Comparison of ENCODE assay signal across 8 mouse cellular contexts in the genomic region with DNA sequence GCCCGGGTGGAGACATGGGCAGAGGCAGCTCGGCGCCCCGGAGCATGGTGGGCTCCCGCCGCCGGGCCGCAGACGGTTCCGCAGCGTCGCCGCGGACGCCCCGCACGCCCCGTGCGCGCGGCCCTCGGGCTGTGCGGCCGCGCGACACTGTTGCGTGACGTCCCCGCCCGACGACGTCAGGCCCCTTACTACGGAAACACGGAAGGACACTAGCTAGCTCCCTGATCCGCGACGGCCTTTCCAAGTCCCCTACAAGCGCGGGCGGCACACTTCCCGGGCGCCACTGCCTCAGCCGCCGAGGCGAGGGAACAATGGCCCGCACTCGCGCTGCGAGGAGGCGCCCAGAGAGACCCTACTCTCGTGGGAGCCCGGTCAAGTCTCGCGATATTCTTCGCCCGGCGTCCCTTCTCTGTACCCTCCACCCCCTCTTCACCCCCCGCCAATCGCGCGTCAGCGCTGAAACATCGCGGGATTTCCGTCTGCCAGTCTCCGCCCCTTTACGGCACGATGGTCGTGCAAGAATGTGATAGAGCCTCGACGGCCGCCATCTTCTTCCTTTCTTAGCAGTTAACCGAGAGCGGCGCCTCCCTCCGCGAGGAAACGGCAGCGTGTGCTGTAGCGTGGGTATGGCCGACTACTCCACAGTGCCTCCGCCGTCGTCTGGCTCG. TPM values are rescaled to one million over a fixed set of nuclear protein-coding genes. Genes with fewer than 3 reads are reported as not detected.
DNase-seq lines count a peak whose midpoint lies in the region; ATAC-seq lines count a peak whose summit lies in the region.

A gene (minus strand): TSS at position 336 of the 668 bp plus-strand sequence.
A gene (plus strand): TSS at position 456 of the 668 bp plus-strand sequence.

- H3K9ac ChIP-seq in heart, embryonic 14.5 days (ENCODE audit: low read length), result peak within 1 kb of the TSS; percentile 100
- H3K9ac ChIP-seq in liver, embryonic 13.5 days, result peak within 1 kb of the TSS; percentile 99
- H3K9ac ChIP-seq in stomach, embryonic 16.5 days (ENCODE audit: low read length), result peak within 1 kb of the TSS; percentile 97

- peak; percentile 100 for DNase-seq in CD4-positive, CD25-positive, alpha-beta regulatory T cell, adult 2 months (ENCODE audit: low read depth, low spot score)
- peak; percentile 97 for DNase-seq in fibroblast of lung, adult 2 months (ENCODE audit: low read depth)
- DNase-seq in kidney, postnatal 14 days, result peak; percentile 100
- peak; percentile 100 for DNase-seq in liver, embryonic 13.5 days
- DNase-seq in neural tube, embryonic 10.5 days (ENCODE audit: extremely low spot score, low spot score), result peak; percentile 99

- ATAC-seq in heart, embryonic 14.5 days (ENCODE audit: insufficient number of reproducible peaks, insufficient read depth, low FRiP score, low read depth), result peak; percentile 96
- peak; percentile 92 for ATAC-seq in liver, embryonic 13.5 days (ENCODE audit: low read depth)
- peak; percentile 98 for ATAC-seq in stomach, embryonic 16.5 days (ENCODE audit: insufficient read depth, low FRiP score)

- WGBS in heart, embryonic 14.5 days, result under 1% methylated on average over 73 of the region's 85 CpGs
- WGBS in liver, embryonic 13.5 days (ENCODE audit: insufficient replicate concordance), result under 1% methylated on average over 85 of the region's 85 CpGs
- WGBS in stomach, embryonic 16.5 days, result under 1% methylated on average over 85 of the region's 85 CpGs

- peak within 1 kb of the TSS; percentile 94 for H3K4me2 ChIP-seq in heart, embryonic 14.5 days (ENCODE audit: low read length)
- H3K4me2 ChIP-seq in liver, embryonic 13.5 days, result peak within 1 kb of the TSS; percentile 91
- peak within 1 kb of the TSS; percentile 91 for H3K4me2 ChIP-seq in stomach, embryonic 16.5 days (ENCODE audit: low read depth, low read length)

- H3K27me3 ChIP-seq in heart, embryonic 14.5 days (ENCODE audit: control insufficient read depth, insufficient read depth, low read length), result no peaks in the 10 kb centered on the region
- no peaks in the 10 kb centered on the region for H3K27me3 ChIP-seq in liver, embryonic 13.5 days
- no peaks in the 10 kb centered on the region for H3K27me3 ChIP-seq in stomach, embryonic 16.5 days (ENCODE audit: control insufficient read depth, insufficient read depth, low read length)

- peaks cover 7% of the 10 kb centered on the region for H3K4me1 ChIP-seq in brown adipose tissue, adult 24 weeks (ENCODE audit: control insufficient read depth, insufficient read depth, insufficient read length, low read length)
- H3K4me1 ChIP-seq in heart, embryonic 14.5 days (ENCODE audit: control insufficient read depth in 2 of 2, insufficient read depth in 2 of 2, low read length in 2 of 2), result peaks cover 6 to 26% of the 10 kb centered on the region in 2 experiments
- H3K4me1 ChIP-seq in liver, embryonic 13.5 days (replicated peaks), result peaks cover 40% of the 10 kb centered on the region
- peaks cover 21% of the 10 kb centered on the region for H3K4me1 ChIP-seq in stomach, embryonic 16.5 days (ENCODE audit: control insufficient read depth, insufficient read depth, low read length)

- H3K27ac ChIP-seq in brown adipose tissue, adult 24 weeks (replicated peaks; ENCODE audit: low read depth, low read length), result peak within 1 kb of the TSS; percentile 92
- H3K27ac ChIP-seq in heart, embryonic 14.5 days (replicated peaks in 1 of 2; ENCODE audit: control insufficient read depth in 1 of 2, insufficient read depth in 1 of 2, low read depth in 2 of 2, low read length in 2 of 2), result peak within 1 kb of the TSS; percentile 98 to 99
- H3K27ac ChIP-seq in liver, embryonic 13.5 days, result peak within 1 kb of the TSS; percentile 98
- H3K27ac ChIP-seq in stomach, embryonic 16.5 days (ENCODE audit: low read length), result peak within 1 kb of the TSS; percentile 99

- H3K9me3 ChIP-seq in heart, embryonic 14.5 days (ENCODE audit: control insufficient read depth, low read length), result no peaks in the 10 kb centered on the region
- no peaks in the 10 kb centered on the region for H3K9me3 ChIP-seq in liver, embryonic 13.5 days (replicated peaks)
- no peaks in the 10 kb centered on the region for H3K9me3 ChIP-seq in stomach, embryonic 16.5 days (replicated peaks; ENCODE audit: control insufficient read depth, low read length)

- peaks cover 14% of the 10 kb centered on the region for H3K36me3 ChIP-seq in heart, embryonic 14.5 days (ENCODE audit: control insufficient read depth, insufficient read depth, low read length)
- peaks cover 20% of the 10 kb centered on the region; the same call in 1 of the 2 replicates for H3K36me3 ChIP-seq in liver, embryonic 13.5 days
- no peaks in the 10 kb centered on the region for H3K36me3 ChIP-seq in stomach, embryonic 16.5 days (ENCODE audit: control insufficient read depth, insufficient read depth, low read length)

- H3K4me3 ChIP-seq in brown adipose tissue, adult 24 weeks (ENCODE audit: insufficient read depth, low read depth, low read length), result peak within 1 kb of the TSS; percentile 84
- H3K4me3 ChIP-seq in heart, embryonic 14.5 days (ENCODE audit: control insufficient read depth in 1 of 2, insufficient read depth in 1 of 2, low read depth in 1 of 2, low read length in 2 of 2), result peak within 1 kb of the TSS; percentile 98 to 99
- H3K4me3 ChIP-seq in liver, embryonic 13.5 days (replicated peaks), result peak within 1 kb of the TSS; percentile 98
- H3K4me3 ChIP-seq in stomach, embryonic 16.5 days (replicated peaks; ENCODE audit: low read length), result peak within 1 kb of the TSS; percentile 80

RNA-seq across cellular contexts. Expression of the first gene that starts in this region (rescaled TPM):
- polyA plus RNA-seq in brown adipose tissue, adult 24 weeks (2012; ENCODE audit: insufficient read depth, insufficient read length, missing spikeins), result 40.7 and 64.7 TPM in 2 replicates
- 46.2 and 47.9 TPM in 2 replicates for polyA plus RNA-seq in heart, embryonic 14.5 days (2014; fragmentation: Nextera tagmentation; extraction: Ambion mirVana)
- 35.2 and 46.3 TPM in 2 replicates for polyA plus RNA-seq in liver, embryonic 13.5 days (2015; fragmentation: Nextera tagmentation; extraction: Ambion mirVana)
- 38.9 and 39.8 TPM in 2 replicates for polyA plus RNA-seq in stomach, embryonic 16.5 days (2015; fragmentation: Nextera tagmentation; extraction: Ambion mirVana)

RNA-seq across cellular contexts. Expression of the second gene that starts in this region (rescaled TPM):
- polyA plus RNA-seq in brown adipose tissue, adult 24 weeks (2012; ENCODE audit: insufficient read depth, insufficient read length, missing spikeins), result 26.9 and 63.5 TPM in 2 replicates
- polyA plus RNA-seq in heart, embryonic 14.5 days (2014; fragmentation: Nextera tagmentation; extraction: Ambion mirVana), result 113 and 117 TPM in 2 replicates
- polyA plus RNA-seq in liver, embryonic 13.5 days (2015; fragmentation: Nextera tagmentation; extraction: Ambion mirVana), result 99.4 and 128 TPM in 2 replicates
- 156 and 169 TPM in 2 replicates for polyA plus RNA-seq in stomach, embryonic 16.5 days (2015; fragmentation: Nextera tagmentation; extraction: Ambion mirVana)

Comparison
In these comparisons a context has a peak if more than half of its experiments do, and no peak if none do; other contexts are left out.
1. Peak in every context shown above with its lines: DNase-seq, ATAC-seq, H3K4me3 ChIP-seq and H3K27ac ChIP-seq.